Mouse (Mus musculus) intestine, embryonic 14.5 days (tissue): Measurements from ENCODE around the gene Eif4a2. TPM values are rescaled to one million over a fixed set of nuclear protein-coding genes. Genes with fewer than 3 reads are reported as not detected.

ENCODE experiments used
- ATAC-seq: fragments of 200-750 bp; cut with Nextera tagmentation; replicated peaks from 2 replicates; pipeline ENCODE4 v1.8.0; 2017; ENCODE audit warnings: low read depth, moderate number of reproducible peaks, moderate TSS enrichment, moderate library complexity; ENCODE audit not compliant: low FRiP score, low TSS enrichment
- DNase-seq: peaks from one replicate; pipeline ENCODE4 v3.0.0-alpha.2; 2018; ENCODE audit warnings: low spot score
- H3K27ac ChIP-seq: fragments of 300-500 bp; sonication (generic); 2 replicates; pipeline ENCODE4 v1.5.1; 2014; ENCODE audit warnings: low read depth, mild to moderate bottlenecking, control low read depth
- H3K27me3 ChIP-seq: fragments of 300-500 bp; sonication (generic); replicated peaks from 2 replicates; pipeline ENCODE4 v1.6.1; 2014; ENCODE audit warnings: low read length, control low read depth; ENCODE audit not compliant: control insufficient read depth, insufficient read depth
- H3K36me3 ChIP-seq: fragments of 300-500 bp; sonication (generic); 2 replicates; pipeline ENCODE4 v1.6.1; 2014; ENCODE audit warnings: low read length, control low read depth; ENCODE audit not compliant: control insufficient read depth, insufficient read depth
- H3K4me1 ChIP-seq: fragments of 300-500 bp; sonication (generic); replicated peaks from 2 replicates; pipeline ENCODE4 v1.6.1; 2014; ENCODE audit warnings: low read length, control low read depth, mixed read lengths; ENCODE audit not compliant: control insufficient read depth, insufficient read depth
- H3K4me2 ChIP-seq: fragments of 300-500 bp; sonication (generic); 2 replicates; pipeline ENCODE4 v1.6.1; 2014; ENCODE audit warnings: low read length
- H3K4me3 ChIP-seq: fragments of 300-500 bp; sonication (generic); 2 replicates; pipeline ENCODE4 v1.5.1; 2014; ENCODE audit warnings: low read depth, low read length, control low read depth, mixed read lengths
- H3K9ac ChIP-seq: fragments of 300-500 bp; sonication (generic); 2 replicates; pipeline ENCODE4 v1.6.1; 2014; ENCODE audit warnings: mild to moderate bottlenecking, low read length
- H3K9me3 ChIP-seq: fragments of 300-500 bp; sonication (generic); 2 replicates; pipeline ENCODE4 v1.6.1; 2016; ENCODE audit warnings: low read length, control low read depth; ENCODE audit not compliant: control insufficient read depth
- WGBS: fragments of 180-500 bp; shearing (Covaris S2); extraction: QIAGEN DNeasy Blood & Tissue Kit; methylation state at CpG from one replicate; pipeline ENCODE4 v1.1.7; 2014; 5-methylcytosine and 5-hydroxymethylcytosine counted together
- polyA plus RNA-seq: library from polyadenylated mRNA; unstranded; fragments of >200 nt; fragmentation: Nextera tagmentation; extraction: Ambion mirVana; gene quantifications from 2 replicates; pipeline ENCODE4 v1.2.1, GENCODE M21; 2014

The Eif4a2 gene
- polyA plus RNA-seq, 1 experiment from 2014 or later = 218 TPM

DNA sequence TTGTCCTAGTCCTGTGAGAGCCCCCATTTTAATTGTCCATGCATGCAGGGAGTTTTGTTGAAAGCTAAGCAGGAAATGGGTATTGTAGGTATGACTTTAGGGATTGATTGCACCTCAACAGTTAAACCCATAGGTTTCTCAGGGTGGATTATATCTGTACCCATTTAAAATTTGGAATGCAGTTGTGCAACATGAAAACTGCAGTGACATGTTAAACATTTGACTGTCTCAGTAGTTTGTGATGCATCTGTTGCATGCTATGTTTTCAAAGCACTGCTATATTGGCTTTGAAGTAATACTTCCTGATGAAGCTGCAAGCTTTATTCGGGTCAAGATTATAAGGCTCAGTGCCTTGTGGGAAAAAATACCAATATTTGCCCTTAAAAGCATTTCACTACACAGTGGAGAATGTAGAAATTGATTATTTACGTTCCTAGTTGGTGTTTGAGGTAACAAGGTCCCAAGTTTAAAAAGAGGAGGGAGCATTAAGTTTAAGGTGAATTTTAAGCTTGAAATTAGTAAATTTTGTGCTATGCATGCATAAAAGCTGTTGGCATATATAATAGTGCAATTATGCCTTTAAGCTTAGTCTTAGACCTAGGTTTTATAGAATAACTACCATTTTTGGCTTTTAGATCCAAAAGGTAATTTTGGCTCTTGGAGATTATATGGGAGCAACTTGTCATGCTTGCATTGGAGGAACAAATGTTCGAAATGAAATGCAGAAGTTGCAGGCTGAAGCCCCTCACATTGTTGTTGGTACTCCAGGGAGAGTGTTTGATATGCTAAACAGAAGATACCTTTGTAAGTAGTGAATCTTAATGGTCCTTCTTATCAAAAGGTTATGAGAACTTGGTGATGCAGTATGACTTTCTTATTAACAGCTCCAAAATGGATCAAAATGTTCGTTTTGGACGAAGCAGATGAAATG, 2.4 kb downstream of the Eif4a2 start:
- Histone ChIP-seq H3K9ac (peak overlapping the region; percentile 99), H3K36me3 (peaks cover 59% of the 10 kb centered on the region), H3K27me3 (no peaks in the 10 kb centered on the region), H3K4me1 (peaks cover 11% of the 10 kb centered on the region), H3K4me3 (peak overlapping the region; percentile 78), H3K4me2 (peak overlapping the region; percentile 99), H3K9me3 (no peaks in the 10 kb centered on the region), H3K27ac (peak overlapping the region; percentile 40)
- ATAC-seq = no peak
- WGBS = 49% methylated on average over 5 of the region's 5 CpGs
- DNase-seq = no peak

GRCm38 (mm10) chr16:23112348-23112747, 5.1 kb downstream of the Eif4a2 start:
- Histone ChIP-seq H3K36me3 (peaks cover 77% of the 10 kb centered on the region), H3K27ac (no peak overlapping the region; the same call in 1 of the 2 replicates), H3K27me3 (no peaks in the 10 kb centered on the region), H3K4me2 (no peak overlapping the region), H3K4me3 (no peak overlapping the region), H3K9me3 (no peaks in the 10 kb centered on the region), H3K4me1 (peaks cover 11% of the 10 kb centered on the region), H3K9ac (no peak overlapping the region)
- ATAC-seq (no peak), DNase-seq (no peak)
- 77% methylated on average over 12 of the region's 12 CpGs for WGBS

GRCm38 (mm10) chr16:23112861-23113435, 5.7 kb downstream of the Eif4a2 start:
- no peaks in the 10 kb centered on the region for H3K9me3 ChIP-seq
- no peak for DNase-seq
- 58% methylated on average over 9 of the region's 9 CpGs for WGBS

GRCm38 (mm10) chr16:23113903-23114302, 6.7 kb downstream of the Eif4a2 start:
- Histone ChIP-seq H3K4me1 (peaks cover 11% of the 10 kb centered on the region), H3K4me2 (no peak overlapping the region), H3K27me3 (no peaks in the 10 kb centered on the region), H3K27ac (no peak overlapping the region), H3K9me3 (no peaks in the 10 kb centered on the region), H3K36me3 (peaks cover 83% of the 10 kb centered on the region), H3K4me3 (no peak overlapping the region), H3K9ac (no peak overlapping the region)
- DNase-seq = no peak
- no peak for ATAC-seq

More at GRCm38 (mm10) chr16:23112861-23113435, 5.7 kb downstream of the Eif4a2 start:
- Histone ChIP-seq H3K27ac (no peak overlapping the region), H3K4me3 (no peak overlapping the region), H3K4me1 (peaks cover 11% of the 10 kb centered on the region), H3K9ac (no peak overlapping the region), H3K27me3 (no peaks in the 10 kb centered on the region), H3K36me3 (peaks cover 83% of the 10 kb centered on the region), H3K4me2 (no peak overlapping the region)
- no peak for ATAC-seq

- DNase-seq (peak; percentile 58), ATAC-seq (peak; percentile 45)
- H3K4me1 ChIP-seq = peaks cover 8% of the 10 kb centered on the region
- H3K36me3 ChIP-seq = peaks cover 82% of the 10 kb centered on the region
- no peak overlapping the region for H3K27ac ChIP-seq
- H3K9ac ChIP-seq = no peak overlapping the region
- WGBS = 67% methylated on average over 5 of the region's 5 CpGs
- H3K4me2 ChIP-seq = no peak overlapping the region
- H3K4me3 ChIP-seq = no peak overlapping the region
- no peaks in the 10 kb centered on the region for H3K27me3 ChIP-seq
- no peaks in the 10 kb centered on the region for H3K9me3 ChIP-seq
Measured at GRCm38 (mm10) chr16:23114339-23115171, 7.3 kb downstream of the Eif4a2 start.

DNA sequence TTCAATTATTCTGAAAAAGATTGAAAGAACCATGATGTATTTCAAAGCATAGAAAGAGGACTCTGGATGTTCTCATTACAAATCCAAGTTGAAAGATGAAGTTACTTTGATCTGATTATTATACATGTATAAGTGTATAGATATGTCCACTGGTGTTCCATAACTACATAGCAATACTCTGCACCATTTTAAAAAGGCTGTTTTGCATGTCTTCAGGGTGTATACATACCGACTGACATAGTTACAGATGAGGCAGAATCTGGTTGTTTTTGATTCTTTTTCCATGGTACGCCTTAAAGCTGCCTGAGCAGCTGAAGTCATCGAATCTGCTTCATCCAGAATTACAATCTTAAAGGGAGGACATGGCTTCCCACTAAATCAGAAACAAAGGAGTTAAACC, 8.2 kb downstream of the Eif4a2 start:
- Histone ChIP-seq H3K36me3 (peaks cover 82% of the 10 kb centered on the region), H3K27me3 (no peaks in the 10 kb centered on the region), H3K4me3 (no peak overlapping the region), H3K9me3 (no peaks in the 10 kb centered on the region), H3K9ac (no peak overlapping the region), H3K4me2 (no peak overlapping the region), H3K4me1 (no peaks in the 10 kb centered on the region), H3K27ac (no peak overlapping the region)
- 73% methylated on average over 3 of the region's 3 CpGs for WGBS
- DNase-seq = no peak
- no peak for ATAC-seq

GRCm38 (mm10) chr16:23117173-23117572, 9.9 kb downstream of the Eif4a2 start:
- peaks cover 82% of the 10 kb centered on the region for H3K36me3 ChIP-seq
- no peaks in the 10 kb centered on the region for H3K4me1 ChIP-seq
- DNase-seq (no peak), ATAC-seq (no peak)
- H3K9ac ChIP-seq = no peak overlapping the region
- no peak overlapping the region for H3K4me3 ChIP-seq
- no peaks in the 10 kb centered on the region for H3K27me3 ChIP-seq
- 38% methylated on average over 4 of the region's 4 CpGs for WGBS
- no peaks in the 10 kb centered on the region for H3K9me3 ChIP-seq
- H3K4me2 ChIP-seq = no peak overlapping the region
- no peak overlapping the region for H3K27ac ChIP-seq

GRCm38 (mm10) chr16:23122446-23122845, 15.2 kb downstream of the Eif4a2 start:
- Histone ChIP-seq H3K9ac (no peak overlapping the region), H3K9me3 (no peaks in the 10 kb centered on the region), H3K27me3 (no peaks in the 10 kb centered on the region), H3K4me3 (no peak overlapping the region), H3K36me3 (peaks cover 61% of the 10 kb centered on the region), H3K27ac (no peak overlapping the region), H3K4me1 (0 out of 2 replicates have a peak, but pooled peaks cover 6% of the 10 kb centered on the region), H3K4me2 (no peak overlapping the region)
- DNase-seq = no peak
- no peak for ATAC-seq
- 93% methylated on average over 3 of the region's 3 CpGs for WGBS
